Mouse (Mus musculus) left cerebral cortex, postnatal 10 days (tissue): ENCODE data around the gene Guca2a. TPM values are rescaled to one million over a fixed set of nuclear protein-coding genes. Genes with fewer than 3 reads are reported as not detected.
"Not testable (repeated sequence)": the region's sequence is repeated elsewhere in the genome, so short reads cannot be mapped to it uniquely, and the experiment has no call there.

ENCODE experiments used
- DNase-seq, 2 experiments: peaks; one replicate each; pipeline ENCODE4 v3.0.0; 2021 to 2022; ENCODE audit warnings: low spot score in 2 of 2, mixed read lengths in 1 of 2; ENCODE audit errors: extremely low spot score in 1 of 2
- intact Hi-C: fragments of 180-260 bp; cut with DNase I; formaldehyde crosslinking; loops from one replicate; pipeline ENCODE4 v1.15.1; 2025
- total RNA-seq, 2 experiments: library from RNA; stranded (reverse); gene quantifications; 2 replicates each; pipeline ENCODE4 v1.2.3; 2021

Gene Guca2a
- not detected for total RNA-seq

DNA sequence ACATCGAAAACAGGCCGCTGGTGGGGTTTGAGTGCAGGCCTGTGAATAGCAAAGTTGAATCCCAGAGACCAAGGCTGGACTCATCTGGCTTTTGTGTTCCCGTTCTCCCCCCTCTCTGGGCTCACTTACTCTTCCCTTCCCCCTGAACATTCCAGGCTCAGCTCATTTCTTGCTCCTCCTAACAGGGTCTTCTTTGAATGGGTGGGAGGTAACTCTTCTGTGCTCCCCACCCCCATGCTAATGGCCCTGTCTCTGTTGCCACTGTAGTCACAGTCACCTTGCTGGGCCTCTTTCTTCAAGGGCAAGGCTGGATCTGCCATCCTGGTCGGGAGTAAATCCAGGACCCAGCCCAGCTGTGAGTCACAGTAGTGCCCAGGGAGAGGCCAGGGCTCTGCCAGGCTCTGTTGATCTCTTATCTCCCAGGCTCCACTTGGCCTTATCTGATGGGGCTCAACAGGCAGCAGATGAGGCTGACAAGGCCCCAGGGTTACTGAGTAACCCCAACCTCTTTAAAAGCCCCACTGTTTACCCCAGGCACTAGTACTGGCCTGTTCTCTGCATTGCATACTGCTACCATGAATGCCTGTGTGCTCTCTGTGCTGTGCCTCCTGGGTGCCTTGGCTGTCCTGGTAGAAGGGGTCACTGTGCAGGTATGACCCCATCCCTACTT lies at the start of gene Guca2a:
Gene Guca2a, plus strand, starts transcription at position 529 of the 670 bp plus-strand sequence.
- intact Hi-C loops, result loop anchor here (10.0 kb wide), 1 partner anchor 727 kb away; no protein-coding TSS in a partner anchor
- no peak for DNase-seq

DNA sequence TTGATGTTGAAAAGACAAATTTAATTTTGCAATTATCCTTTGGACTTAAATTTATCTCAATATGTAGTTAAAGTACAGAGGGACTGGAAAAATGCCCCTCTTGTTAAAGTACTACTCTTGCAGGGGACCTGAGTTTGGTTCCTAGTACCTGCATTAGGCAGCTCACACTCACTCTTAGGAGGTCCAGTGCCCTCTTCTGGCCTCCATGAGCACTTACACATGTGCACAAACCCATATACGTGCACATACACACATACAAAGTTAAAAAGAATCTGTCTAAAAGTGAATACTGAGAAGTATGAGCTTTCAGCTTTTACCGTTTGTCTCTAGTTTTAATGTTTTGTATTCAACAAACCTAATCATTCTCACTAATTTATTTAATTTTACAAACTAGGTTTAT lies 49.5 kb upstream of the Guca2a start:
- intact Hi-C loops, result no loop called here
- DNase-seq, result no peak

DNA sequence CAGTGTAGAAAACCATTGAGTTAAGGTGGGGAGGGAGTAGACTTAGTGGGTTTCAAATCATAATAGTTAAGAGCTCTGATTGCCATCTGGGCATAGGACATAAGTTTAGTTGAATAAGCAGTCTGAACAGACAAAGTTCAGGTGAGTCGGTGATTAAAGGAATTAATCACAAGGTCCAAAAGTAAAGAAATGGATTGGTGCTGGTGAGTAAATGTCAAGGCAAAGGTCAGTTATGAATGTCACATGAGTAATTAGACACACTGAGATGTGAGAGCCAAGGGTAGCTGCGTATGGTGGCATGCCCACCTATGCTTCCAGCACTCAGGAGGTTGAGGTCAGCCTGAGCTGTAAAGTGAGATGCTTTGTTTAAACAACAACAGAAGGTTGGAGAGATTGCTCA lies 48.1 kb upstream of the Guca2a start:
- no peak for DNase-seq
- intact Hi-C loops, result no loop called here

DNA sequence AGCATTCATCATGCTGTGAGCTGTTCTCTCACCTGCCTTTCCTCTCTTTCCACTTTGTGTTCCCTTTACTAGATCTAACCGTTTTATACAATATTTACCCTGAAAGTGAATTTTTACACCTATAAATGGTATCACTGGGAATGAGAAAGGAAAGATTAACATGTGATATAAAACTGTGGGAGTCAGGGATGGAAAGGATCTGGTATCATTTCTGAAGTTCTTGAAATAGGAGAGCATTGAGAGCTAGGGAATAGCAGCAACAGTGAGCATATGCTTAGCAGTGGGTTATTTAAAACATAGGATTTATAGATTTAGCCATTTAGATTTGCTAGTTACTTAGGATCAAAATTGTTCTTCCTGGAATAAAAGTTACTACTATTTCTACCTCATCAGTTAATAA lies 47.5 kb upstream of the Guca2a start:
- intact Hi-C loops, result no loop called here
- no peak for DNase-seq

DNA sequence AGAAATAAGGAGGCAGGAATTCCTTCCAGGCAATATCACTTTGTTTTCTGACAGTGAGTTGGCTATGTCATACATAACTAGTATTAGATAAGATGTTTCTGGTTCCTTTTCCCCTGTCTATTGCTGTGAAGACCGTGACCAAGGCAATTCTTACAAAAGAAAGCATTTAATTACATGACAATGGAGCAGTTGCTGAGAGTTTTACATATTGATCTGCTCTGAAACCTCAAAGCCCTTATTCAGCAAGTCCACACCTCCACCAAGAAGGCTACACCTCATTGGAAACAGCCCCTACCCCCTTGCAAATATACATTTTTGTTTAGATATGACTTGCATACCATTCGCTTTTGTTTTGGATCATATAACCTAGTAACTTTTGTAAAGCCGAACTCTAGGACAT lies 45.0 kb upstream of the Guca2a start:
- intact Hi-C loops, result no loop called here
- no peak for DNase-seq

DNA sequence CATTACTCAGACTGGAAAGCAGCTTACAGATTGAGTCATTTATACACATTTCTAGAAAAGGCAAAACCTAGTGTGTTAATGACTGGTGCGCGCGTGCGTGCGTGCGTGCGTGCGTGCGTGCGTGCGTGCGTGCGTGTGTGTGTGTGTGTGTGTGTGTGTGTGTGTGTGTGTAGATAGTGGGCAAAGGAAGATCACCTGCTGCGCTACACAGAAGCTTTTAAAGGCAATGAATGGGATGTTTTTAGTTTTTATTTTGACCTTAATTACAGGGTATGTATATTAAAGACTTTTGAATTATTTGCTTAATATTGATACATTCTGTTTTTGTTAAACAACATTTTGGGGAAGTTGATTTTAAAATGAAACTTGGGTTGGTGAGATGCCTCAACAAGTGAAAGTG lies 43.2 kb upstream of the Guca2a start:
- intact Hi-C loops, result no loop called here
- no peak for DNase-seq

DNA sequence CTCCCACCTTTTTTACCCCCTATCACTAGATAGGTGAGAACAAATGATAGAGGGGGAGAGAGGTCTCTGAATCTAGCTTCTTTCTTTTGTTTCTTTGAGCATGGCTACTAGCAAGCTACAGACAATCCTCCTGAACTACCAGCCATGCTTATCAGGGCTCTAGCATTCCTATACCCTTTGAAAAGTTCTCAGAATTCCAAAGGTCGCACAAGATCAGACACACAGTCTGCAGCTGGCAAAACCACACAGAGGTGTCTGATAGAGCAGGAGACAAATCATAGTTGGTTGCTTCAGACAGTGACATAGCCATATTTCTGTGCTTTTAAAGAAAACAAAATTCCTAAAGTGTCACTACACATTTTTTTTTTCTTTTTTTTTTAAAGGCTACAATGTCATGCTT lies 37.9 kb upstream of the Guca2a start:
- DNase-seq, result no peak
- intact Hi-C loops, result no loop called here

DNA sequence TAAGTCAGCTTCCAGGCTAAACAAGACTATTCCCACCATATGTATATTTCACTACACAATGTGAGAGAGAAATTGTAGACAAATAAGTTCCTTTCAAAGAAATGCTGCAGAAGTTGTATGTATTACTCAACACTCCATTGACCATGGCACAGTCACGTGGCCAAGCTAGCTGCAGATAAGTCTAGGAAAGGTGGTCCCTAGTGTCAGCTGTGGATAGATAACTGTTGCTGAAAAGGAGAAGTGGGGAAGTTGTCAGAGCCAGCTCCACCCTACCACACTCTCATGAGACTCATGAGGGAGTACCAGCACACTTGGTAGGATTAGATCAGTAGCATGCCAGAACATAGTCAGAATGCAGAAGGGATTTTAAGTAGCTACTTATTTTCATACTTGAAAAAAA lies 28.0 kb upstream of the Guca2a start:
- DNase-seq, result no peak
- intact Hi-C loops, result no loop called here

DNA sequence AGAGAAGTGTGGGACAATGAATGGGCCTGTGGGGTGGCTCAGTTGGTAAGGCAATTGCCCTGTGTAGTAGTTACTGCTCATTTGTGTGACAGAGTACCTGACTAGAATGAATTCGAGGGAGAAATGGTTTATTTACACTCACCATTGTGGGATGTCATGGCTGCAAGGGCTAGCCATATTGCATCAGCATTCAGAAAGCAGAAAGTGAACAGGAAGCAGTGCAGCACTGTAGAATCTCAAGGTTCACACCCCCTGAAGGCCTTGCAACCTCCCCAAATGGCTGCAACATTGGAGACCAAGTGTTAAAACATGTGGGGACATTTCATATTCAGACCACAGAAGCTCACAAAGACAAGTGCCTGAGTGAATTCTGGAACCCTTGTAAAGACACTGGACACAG lies 23.4 kb upstream of the Guca2a start:
- intact Hi-C loops, result no loop called here
- no peak for DNase-seq

DNA sequence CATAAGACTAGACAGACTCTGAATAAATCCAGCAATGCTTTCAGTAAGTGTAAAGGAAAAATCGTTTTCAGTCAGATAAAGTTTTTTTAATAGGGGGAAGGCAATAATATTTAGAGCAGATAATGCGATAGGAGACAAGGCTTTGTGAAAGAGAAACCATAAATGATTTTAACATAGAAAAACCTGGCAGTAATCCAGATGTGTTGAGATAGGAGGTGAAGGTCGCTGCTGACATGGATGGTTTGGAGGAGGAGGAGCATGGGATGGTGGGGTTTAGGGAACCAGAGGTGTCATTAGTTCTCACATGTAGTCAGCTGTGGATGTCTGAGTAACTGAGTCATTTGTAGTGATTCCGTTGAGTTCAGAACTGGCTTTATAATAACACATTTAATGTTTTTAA lies 22.8 kb upstream of the Guca2a start:
- intact Hi-C loops, result no loop called here
- DNase-seq, result no peak

DNA sequence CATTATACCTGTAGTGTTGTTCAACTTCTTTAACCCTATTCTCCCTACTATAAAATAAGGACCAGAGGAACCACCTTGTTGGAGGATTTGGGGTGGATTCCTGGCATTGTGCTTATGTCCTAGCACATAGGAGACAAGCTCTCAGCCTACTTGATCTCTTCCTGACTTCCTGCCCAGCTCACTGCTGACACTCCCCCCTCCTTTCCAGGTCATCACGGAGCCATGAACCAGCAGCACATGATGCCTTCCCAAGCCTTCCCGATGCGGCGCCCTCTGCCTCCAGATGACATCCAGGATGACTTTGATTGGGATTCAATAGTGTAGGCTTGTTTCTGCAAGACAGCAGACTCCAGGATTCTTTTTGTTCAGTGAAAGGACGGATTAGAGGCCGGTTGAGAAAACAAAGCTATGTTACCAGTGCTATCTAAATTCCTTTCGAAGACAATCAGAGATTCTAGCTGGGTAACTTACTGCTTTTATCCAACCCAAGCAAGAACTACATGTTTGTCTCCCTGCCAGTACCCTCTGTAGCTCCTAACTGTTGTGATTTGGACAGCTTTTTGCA lies 11.3 kb upstream of the Guca2a start:
- intact Hi-C loops, result no loop called here
- no peak for DNase-seq

DNA sequence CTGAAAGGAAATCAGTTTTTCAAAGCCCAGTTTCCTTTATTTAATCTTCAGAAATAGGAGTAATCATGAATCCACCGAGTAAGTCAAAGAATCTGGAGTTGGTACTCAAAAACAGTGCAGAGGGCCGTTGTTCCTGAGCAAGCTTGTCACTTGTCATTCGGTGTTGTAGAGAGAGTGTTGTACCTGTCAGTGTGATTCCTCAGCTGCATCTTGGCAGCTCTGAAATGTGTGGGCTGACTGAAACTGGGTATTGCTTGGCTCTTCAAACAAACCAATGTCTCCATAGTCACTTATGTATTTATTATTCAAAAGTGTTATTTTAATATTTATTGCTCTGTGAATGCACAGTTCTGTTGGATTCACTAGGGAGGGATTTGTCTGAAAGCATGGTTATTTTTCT lies 10.6 kb upstream of the Guca2a start:
- DNase-seq, result no peak
- intact Hi-C loops, result no loop called here

DNA sequence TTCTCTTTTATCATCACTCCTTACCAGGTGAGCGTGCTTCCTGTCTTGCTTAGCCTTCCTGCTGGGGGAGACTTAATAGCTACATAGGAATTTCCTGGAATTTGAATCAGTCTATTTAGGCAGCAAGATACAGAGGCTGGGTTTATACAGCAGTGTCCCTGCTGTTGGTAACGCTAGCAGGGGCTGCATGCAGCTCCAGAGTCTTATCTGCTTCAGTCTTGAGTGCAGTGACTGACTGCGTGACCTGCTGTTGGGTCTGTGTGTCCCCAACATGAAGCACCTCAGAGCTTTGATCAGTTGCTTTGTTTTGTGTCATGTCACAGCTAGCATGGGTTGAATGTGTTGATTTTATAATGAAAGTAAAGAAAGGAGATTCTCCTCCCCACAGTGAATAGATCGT lies 10.2 kb upstream of the Guca2a start:
- intact Hi-C loops, result no loop called here
- DNase-seq, result no peak

DNA sequence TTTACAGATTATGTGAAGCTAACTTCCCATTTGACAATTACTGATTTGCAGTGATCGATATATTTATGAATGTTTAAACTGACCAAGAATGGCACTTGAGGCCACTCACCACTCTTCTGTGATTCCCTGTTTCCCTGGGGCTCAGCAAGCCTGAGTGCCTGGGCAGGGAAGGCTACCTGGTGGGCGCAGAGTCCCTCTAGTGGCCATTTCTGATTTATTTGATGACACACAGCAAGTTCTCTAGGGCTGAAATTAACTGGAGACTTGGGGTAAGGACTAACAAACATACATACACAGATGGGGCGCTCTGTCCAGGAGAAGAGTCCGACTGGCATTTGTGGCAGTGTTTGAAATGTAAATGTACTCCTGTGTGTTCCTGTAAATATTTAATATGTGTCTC lies 9.1 kb upstream of the Guca2a start:
- intact Hi-C loops, DNase-seq: not testable (repeated sequence)

DNA sequence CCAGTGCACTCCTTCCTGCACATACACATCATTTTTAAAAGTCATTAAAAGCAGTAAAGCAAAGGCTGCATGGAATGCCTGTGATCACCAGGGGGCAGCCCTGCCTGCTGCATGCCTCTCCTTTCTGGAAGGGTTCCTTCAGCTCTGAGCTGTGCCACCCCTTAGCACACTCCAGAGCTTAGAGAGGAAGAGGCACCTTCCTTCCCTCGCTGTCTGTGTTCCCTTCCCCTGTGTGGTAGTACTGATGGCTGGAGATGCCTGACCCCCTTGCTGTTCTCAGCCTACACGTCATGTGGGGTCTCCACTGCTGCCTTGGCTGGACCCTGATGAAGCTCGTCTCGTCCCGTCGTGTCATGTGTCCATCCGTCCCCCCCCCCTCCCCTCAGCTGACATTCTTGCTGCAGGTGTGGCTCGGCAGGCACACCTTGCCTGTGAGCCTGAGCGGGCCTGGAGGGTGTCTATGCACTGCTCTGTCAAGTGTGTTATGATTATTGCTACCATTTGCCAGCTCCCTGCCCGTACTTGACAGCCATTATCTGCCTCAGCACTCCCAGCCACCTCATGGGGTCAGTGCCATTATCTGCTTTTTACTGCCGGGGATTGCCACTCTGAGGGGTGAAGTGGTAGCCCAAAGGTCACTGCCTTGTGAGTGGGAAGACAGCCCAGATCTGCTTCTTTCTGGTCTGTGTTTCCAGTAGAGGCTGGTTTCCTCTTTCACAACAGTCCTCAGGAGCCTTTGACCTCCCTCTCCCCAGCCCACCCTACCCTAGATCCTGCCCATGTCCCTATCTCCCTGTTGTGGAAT lies 6.2 kb upstream of the Guca2a start:
- intact Hi-C loops, result loop anchor here (5.0 to 10.0 kb wide), 2 partner anchors 501 to 733 kb away; no protein-coding TSS in a partner anchor
- DNase-seq, result peak; percentile 54 to 66

DNA sequence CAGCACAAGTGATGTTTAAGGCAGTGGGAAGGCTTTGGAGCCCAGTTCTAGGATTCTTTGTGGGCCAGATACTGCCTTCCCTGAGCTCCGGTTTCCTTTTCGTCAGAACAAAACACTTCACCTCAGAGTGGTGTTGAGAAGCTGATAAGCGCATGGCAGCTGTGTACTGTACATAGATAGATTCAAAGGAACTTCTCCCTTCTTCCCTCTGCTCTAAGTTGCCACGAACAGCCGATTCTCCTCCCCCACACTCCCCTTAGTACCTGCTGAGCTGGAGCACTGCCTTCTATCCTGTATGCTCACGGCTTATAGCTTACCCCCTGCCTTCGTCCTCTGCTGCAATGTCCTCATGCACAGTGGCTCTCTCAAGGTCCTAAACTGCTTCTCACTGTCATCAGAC lies 4.8 kb upstream of the Guca2a start:
- no peak for DNase-seq
- intact Hi-C loops, result loop anchor here (5.0 to 10.0 kb wide), 2 partner anchors 500 to 732 kb away; no protein-coding TSS in a partner anchor

DNA sequence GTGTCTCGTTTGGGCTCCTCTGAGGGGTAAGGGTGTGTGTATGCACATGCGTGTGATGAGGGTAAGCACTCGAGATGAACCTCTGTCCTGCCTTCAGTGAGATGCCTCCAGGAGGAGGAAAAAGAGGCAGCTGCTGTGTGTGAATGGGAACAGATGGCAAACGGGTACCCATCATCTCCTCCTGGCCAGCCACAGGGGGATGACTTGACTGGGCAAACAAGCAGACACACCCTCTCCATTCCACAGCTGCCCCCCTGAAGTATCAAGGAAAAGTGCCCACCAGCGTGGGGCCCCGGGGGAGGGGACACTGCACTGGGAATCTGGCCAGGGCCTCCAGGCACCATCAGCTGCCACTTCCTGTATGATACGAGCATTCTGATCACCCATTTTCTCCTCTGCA lies 4.2 kb upstream of the Guca2a start:
- no peak for DNase-seq
- intact Hi-C loops, result loop anchor here (5.0 to 10.0 kb wide), 2 partner anchors 499 to 731 kb away; no protein-coding TSS in a partner anchor

DNA sequence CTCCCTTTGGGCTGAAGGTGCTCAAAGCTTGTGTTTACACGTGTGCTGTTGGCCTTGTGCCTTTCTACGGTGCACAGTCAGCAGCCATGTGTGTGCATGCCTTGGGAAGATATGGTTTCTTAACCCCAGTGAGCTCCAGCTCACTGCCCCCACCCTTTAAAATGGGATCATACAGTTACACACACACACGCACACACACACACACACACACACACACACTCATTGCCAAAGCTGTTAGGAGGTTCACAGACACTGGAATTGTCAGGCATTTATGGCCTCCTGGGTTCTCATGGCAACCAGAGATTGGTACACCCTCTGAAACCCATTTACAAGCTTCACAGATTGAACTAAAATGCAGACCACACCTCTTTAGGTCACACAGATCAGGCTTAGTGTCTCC lies 3.6 kb upstream of the Guca2a start:
- DNase-seq, result no peak
- intact Hi-C loops, result loop anchor here (5.0 to 10.0 kb wide), 2 partner anchors 498 to 731 kb away; no protein-coding TSS in a partner anchor

DNA sequence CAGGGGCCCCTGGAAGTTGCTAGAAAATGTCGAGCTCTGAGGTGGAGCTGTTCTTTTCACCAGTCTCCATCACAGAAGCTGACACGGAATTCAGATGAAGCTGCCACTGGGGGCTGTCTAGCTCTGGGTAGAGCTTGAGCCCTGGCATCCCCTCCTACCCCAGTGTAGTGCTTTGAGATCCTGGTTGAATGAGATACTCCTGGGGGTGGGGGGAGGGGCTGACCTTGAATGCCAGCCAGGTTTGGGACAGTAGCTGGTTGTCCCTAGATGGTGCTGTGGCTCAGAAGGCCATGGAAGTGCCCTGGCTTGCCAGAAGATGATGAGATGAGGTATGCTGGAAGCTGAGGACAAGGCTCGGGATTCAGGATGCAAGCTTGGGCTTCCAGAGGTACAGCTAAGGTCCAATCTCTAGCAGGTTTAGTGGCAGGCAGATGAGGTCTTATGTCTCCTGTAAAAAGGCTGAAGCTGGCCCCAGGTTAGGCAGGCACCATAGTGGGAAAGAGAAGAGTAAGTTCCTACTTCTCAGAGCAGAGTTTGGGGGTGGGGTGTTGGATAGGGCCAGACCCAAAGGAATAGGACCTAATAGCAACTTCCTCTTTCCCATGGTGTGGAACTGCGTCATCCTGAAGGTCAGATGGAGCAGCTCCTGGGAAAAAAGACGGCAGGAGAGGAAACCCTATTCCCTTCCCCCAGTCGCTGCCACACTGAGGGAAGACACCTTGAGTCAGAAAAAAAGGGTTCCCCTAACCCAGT lies 2.4 kb upstream of the Guca2a start:
- intact Hi-C loops, result loop anchor here (5.0 to 10.0 kb wide), 2 partner anchors 497 to 730 kb away; no protein-coding TSS in a partner anchor
- no peak for DNase-seq
